Mouse (Mus musculus): ENCODE results near the gene Abtb1.
A peak's percentile ranks its signal among the peaks of the same experiment; 100 is the strongest.

Gene Abtb1

GRCm38 (mm10) chr6:88803957-88804695, 37.7 kb downstream of the Abtb1 start:
- no peak for DNase-seq (ENCODE audit: low spot score in 2 of 2)

- DNase-seq (ENCODE audit: low spot score in 2 of 2), result no peak
These were observed 38.7 kb downstream of the Abtb1 start for GRCm38 (mm10) chr6:88803051-88803450.

GRCm38 (mm10) chr6:88800735-88801134, 41.0 kb downstream of the Abtb1 start:
- peak in 1 of 2 experiments; percentile 71 for DNase-seq (ENCODE audit: low spot score in 2 of 2)

- DNase-seq (ENCODE audit: low spot score in 2 of 2), result no peak
These were observed 41.6 kb downstream of the Abtb1 start for GRCm38 (mm10) chr6:88800191-88800590.

GRCm38 (mm10) chr6:88794561-88794971, 47.2 kb downstream of the Abtb1 start:
- no peak for DNase-seq (ENCODE audit: low spot score in 2 of 2)

- no peak for DNase-seq (ENCODE audit: low spot score in 2 of 2)
These were observed 47.9 kb downstream of the Abtb1 start for GRCm38 (mm10) chr6:88793872-88794271.

- DNase-seq (ENCODE audit: low spot score in 2 of 2), result peak in 1 of 2 experiments; percentile 60
These were observed 48.5 kb downstream of the Abtb1 start for GRCm38 (mm10) chr6:88793243-88793642.

- no peak for DNase-seq (ENCODE audit: low spot score in 2 of 2)
These were observed 49.6 kb downstream of the Abtb1 start for GRCm38 (mm10) chr6:88792147-88792691.

- no peak for DNase-seq (ENCODE audit: low spot score in 2 of 2)
These were observed 50.5 kb downstream of the Abtb1 start for GRCm38 (mm10) chr6:88791299-88791698.

- DNase-seq (ENCODE audit: low spot score in 2 of 2), result no peak
These were observed 53.6 kb downstream of the Abtb1 start for GRCm38 (mm10) chr6:88788219-88788618.

GRCm38 (mm10) chr6:88787496-88787895, 54.3 kb downstream of the Abtb1 start:
- DNase-seq (ENCODE audit: low spot score in 2 of 2), result peak in 1 of 2 experiments; percentile 65

GRCm38 (mm10) chr6:88786732-88787445, 54.9 kb downstream of the Abtb1 start:
- DNase-seq (ENCODE audit: low spot score in 2 of 2), result no peak
